Mouse (Mus musculus): Measurements from ENCODE around the gene Wdr47. TPM values are rescaled to one million over a fixed set of nuclear protein-coding genes. Genes with fewer than 3 reads are reported as not detected.

Gene Wdr47
- 7.3 TPM for polyA plus RNA-seq (2014; fragmentation: Illumina TruSeq; extraction: RNeasy Lipid Tissue Mini Kit (QIAGEN cat#74804); ENCODE audit: low read depth, low replicate concordance)

DNA sequence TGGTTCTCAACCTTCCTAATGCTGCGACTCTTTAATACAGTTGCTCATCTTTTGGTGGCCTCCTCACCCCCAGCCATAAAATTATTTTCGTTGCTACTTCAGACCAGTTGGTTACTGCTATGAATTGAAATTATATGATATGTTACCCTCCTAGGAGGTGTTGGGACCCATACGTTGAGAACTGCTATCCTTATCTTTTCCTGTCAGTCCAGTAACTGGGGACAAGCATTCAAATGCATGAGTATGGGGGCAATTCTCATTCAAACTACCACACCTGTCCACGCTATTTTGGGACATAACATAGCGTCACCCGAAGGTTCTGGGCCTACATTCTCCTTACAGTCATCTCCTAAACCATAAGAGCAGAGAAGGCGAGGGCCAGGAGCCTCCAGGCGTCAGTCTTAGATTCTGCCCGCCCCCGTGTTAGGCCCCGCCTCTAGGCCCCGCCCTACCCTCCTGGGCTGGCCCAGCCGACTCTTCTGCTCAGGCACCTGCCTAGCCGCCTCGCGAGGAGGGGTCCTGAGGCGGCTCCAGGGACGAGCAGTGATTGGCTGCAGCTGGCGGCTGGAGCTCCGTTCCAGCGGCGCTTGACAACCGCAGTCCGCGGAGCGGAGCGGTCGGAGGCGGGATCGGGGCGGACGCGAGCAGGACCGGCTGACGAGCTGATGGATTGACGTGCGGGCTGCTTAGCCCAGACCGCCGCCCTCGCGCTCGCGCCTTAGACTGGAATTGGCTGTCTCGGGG, at the start of gene Wdr47:
Gene Wdr47, plus strand, starts transcription at position 494 of the 744 bp plus-strand sequence.

DNA sequence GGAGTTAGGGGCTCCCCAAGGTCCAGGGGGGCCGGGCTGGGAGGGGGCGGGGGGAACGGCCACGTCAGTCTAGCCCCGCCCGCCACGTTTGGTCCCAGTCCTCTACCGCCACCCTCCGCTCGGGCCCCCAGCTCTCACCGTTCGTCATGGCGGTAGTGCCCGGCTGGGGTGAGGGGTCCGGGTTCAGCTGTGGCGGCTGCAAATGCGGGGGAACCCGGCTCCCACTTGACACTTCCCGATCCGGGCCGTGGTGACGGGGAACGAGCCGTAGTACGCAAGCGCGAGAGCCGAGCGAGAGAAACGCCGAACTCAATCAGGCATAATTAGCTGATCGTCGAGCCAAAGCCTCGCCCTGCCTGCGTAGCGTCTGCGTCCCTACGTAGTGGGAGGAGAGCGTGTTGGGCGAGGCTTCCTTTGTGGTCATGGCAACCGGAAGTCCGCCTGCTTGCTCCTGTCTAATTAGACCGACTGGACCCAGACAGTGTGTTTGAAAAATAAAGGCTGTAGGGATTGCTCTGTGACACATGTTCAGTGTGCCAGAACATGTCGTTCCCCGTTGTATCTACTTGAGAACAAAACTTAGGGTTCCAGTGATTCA, 28.8 kb upstream of the Wdr47 start, which contains the start of gene Tmem167b:
Gene Tmem167b, minus strand, starts transcription at position 334 of the 598 bp plus-strand sequence.

DNA sequence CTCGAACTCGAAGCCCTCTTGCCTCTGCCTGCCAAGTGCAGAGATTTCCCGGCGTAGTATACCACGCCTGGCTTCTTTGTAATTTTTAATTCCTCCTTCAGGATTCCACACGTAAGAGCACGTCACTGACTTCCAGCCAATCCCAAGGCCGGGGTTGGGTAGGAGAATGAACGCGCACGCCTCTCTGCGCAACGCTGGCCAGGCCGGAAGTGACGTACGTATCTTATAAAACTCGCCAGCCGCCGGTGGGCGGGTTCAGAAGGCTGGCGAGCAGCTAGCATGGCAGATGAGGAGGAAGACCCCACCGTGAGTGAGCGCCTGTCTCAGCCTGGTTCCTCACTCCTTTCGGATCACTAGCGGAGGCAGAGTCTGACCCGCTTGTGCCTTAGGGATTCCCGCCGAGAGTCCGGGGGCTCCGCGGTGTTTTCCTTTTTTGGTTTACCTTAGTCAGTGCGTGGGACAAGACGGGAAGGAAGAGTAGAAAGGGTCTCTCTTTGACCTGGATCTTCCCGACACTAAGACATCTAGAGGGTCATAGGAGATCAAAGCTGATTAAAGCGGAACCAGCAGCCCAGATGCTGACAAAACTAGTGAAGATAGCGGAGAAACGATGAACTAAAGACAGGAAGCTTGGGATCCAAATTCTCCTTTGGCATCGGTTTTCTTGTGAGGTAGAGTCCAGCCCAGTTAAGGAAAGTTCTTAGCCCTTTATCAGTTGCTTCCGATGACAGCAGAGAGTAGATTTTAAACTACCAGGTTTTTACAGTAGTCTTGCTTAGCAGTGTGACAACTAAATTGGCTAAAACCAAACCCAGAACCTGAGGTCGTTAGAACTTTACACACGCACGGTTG, 19.4 kb upstream of the Wdr47 start, which contains the start of gene Taf13:
Gene Taf13, plus strand, starts transcription at position 256 of the 852 bp plus-strand sequence.

DNA sequence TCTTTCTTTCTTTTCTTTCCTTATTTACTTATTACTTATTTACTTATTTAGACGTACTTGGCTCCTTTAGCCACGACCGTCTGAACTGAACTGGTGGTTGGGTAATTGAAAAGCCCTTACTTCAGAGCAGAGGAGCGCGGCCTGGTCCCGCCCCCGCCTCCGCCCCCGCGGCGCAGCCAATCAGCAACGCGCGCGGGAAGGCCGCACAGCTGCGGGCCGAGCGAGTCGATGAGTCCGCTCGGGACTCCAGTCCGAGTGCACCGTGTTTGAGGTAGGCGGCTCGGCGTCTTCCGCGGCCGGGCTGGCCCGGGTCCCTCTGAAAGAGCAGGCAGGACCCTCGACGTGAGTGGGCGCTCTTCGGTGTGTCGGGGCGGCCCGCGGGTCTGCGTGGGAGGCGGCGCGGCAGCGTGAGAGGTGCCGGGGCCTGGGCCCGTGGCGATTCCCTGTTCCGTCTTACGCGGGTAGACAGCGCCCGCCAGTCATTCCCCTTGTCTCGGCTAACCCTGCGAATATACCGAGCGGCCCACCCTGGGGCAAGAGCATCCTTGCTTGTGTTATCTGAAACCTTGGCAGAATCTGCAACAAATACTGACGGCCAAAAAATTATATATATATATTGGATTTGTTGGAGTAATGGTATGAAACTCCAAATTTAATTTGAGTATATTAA, 62.8 kb downstream of the Wdr47 start, which contains the start of gene Clcc1:
Gene Clcc1, plus strand, starts transcription at position 204 of the 670 bp plus-strand sequence.

Other genes starting within 250 kb of the Wdr47 start
- gene Mybphl, start 226.4 kb upstream of the Wdr47 start, polyA plus RNA-seq (2014; fragmentation: Illumina TruSeq; extraction: RNeasy Lipid Tissue Mini Kit (QIAGEN cat#74804); ENCODE audit: low read depth, low replicate concordance) = 129 TPM
- gene Psrc1, start 207.4 kb upstream of the Wdr47 start, polyA plus RNA-seq (2014; fragmentation: Illumina TruSeq; extraction: RNeasy Lipid Tissue Mini Kit (QIAGEN cat#74804); ENCODE audit: low read depth, low replicate concordance) = 0.50 TPM
- 3.9 TPM for gene Celsr2, start 175.7 kb upstream of the Wdr47 start, polyA plus RNA-seq (2014; fragmentation: Illumina TruSeq; extraction: RNeasy Lipid Tissue Mini Kit (QIAGEN cat#74804); ENCODE audit: low read depth, low replicate concordance)
- gene Sars, start 146.1 kb upstream of the Wdr47 start, polyA plus RNA-seq (2014; fragmentation: Illumina TruSeq; extraction: RNeasy Lipid Tissue Mini Kit (QIAGEN cat#74804); ENCODE audit: low read depth, low replicate concordance) = 72.2 TPM
- not detected for gene 1700013F07Rik, start 57.1 kb upstream of the Wdr47 start, polyA plus RNA-seq (2014; fragmentation: Illumina TruSeq; extraction: RNeasy Lipid Tissue Mini Kit (QIAGEN cat#74804); ENCODE audit: low read depth, low replicate concordance)
- not detected for gene 5330417C22Rik, start 54.7 kb upstream of the Wdr47 start, polyA plus RNA-seq (2014; fragmentation: Illumina TruSeq; extraction: RNeasy Lipid Tissue Mini Kit (QIAGEN cat#74804); ENCODE audit: low read depth, low replicate concordance)
- gene Tmem167b, start 28.8 kb upstream of the Wdr47 start, polyA plus RNA-seq (2014; fragmentation: Illumina TruSeq; extraction: RNeasy Lipid Tissue Mini Kit (QIAGEN cat#74804); ENCODE audit: low read depth, low replicate concordance) = 31.6 TPM
- 18.8 TPM for gene Taf13, start 19.6 kb upstream of the Wdr47 start, polyA plus RNA-seq (2014; fragmentation: Illumina TruSeq; extraction: RNeasy Lipid Tissue Mini Kit (QIAGEN cat#74804); ENCODE audit: low read depth, low replicate concordance)
- 76.9 TPM for gene Clcc1, start 62.6 kb downstream of the Wdr47 start, polyA plus RNA-seq (2014; fragmentation: Illumina TruSeq; extraction: RNeasy Lipid Tissue Mini Kit (QIAGEN cat#74804); ENCODE audit: low read depth, low replicate concordance)
- gene Gpsm2, start 131.0 kb downstream of the Wdr47 start, polyA plus RNA-seq (2014; fragmentation: Illumina TruSeq; extraction: RNeasy Lipid Tissue Mini Kit (QIAGEN cat#74804); ENCODE audit: low read depth, low replicate concordance) = 1.2 TPM
- not detected for gene Aknad1, start 148.4 kb downstream of the Wdr47 start, polyA plus RNA-seq (2014; fragmentation: Illumina TruSeq; extraction: RNeasy Lipid Tissue Mini Kit (QIAGEN cat#74804); ENCODE audit: low read depth, low replicate concordance)
- gene Stxbp3, start 249.2 kb downstream of the Wdr47 start, polyA plus RNA-seq (2014; fragmentation: Illumina TruSeq; extraction: RNeasy Lipid Tissue Mini Kit (QIAGEN cat#74804); ENCODE audit: low read depth, low replicate concordance) = 25.7 TPM

Measured in heart, adult 10 weeks (tissue).